Mouse (Mus musculus): Measurements from ENCODE around the gene Agbl4. TPM values are rescaled to one million over a fixed set of nuclear protein-coding genes. Genes with fewer than 3 reads are reported as not detected.

Agbl4 gene
- polyA plus RNA-seq, 1 experiment from 2014 or later = 3.5 TPM

- 96% methylated on average over 3 of the region's 3 CpGs for WGBS
- Histone ChIP-seq H3K9me3 (ENCODE audit: control insufficient read depth, low read length) (no peaks in the 10 kb centered on the region), H3K9ac (no peak overlapping the region), H3K4me3 (replicated peaks; ENCODE audit: low read length) (no peak overlapping the region), H3K4me2 (replicated peaks) (no peak overlapping the region), H3K27me3 (ENCODE audit: control insufficient read depth, insufficient read depth, low read length) (no peaks in the 10 kb centered on the region), H3K4me1 (replicated peaks; ENCODE audit: control insufficient read depth, insufficient read depth, low read length) (no peaks in the 10 kb centered on the region), H3K27ac (no peak overlapping the region), H3K36me3 (replicated peaks; ENCODE audit: control insufficient read depth, insufficient read depth) (no peaks in the 10 kb centered on the region)
- ATAC-seq (ENCODE audit: low FRiP score) (no peak), DNase-seq (ENCODE audit: low spot score) (no peak)
These were observed 669.9 kb downstream of the Agbl4 start for GRCm38 (mm10) chr4:111067330-111067729.

DNA sequence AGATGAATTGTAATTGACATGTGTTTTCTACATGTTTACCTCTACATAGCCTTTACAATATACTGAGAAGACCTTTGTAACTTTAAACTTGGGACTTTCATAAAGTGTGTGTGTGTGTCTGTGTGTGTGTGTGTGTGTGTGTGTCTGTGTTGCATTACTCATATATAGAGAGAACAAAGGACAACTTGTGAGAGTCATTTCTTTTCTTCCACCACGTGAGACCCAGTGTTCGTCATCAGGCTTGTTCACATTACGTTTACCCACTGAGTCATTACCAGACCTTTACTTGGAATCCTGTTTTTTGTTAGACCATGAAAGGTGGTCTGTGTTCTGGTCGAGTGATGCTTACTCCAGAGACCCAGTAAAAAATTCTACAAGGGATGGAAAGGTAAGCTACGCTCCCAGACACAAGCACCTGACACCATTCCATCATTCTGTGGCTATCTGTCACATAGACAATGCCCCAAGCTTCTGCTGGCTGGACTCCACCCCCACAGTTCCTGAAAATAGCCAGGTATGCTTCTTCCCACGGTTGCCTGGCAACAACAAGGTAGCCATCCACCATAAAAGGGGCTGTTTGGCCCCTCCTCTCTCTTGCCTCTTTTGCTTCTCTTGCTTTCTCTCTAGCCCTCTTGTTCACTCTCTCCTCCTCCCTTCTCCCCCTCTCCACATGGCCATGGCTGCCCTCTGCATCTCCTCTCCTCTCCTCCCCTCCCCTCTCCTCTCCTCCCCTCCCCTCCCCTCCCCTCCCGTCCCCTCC lies 676.5 kb downstream of the Agbl4 start:
- 65% methylated on average over 6 of the region's 7 CpGs for WGBS
- ATAC-seq (ENCODE audit: low FRiP score) (no peak), DNase-seq (ENCODE audit: low spot score) (no peak)

GRCm38 (mm10) chr4:111074701-111075154 lies 677.3 kb downstream of the Agbl4 start:
- H3K27ac ChIP-seq = no peak overlapping the region
- H3K4me2 ChIP-seq (replicated peaks) = no peak overlapping the region
- H3K4me1 ChIP-seq (replicated peaks; ENCODE audit: control insufficient read depth, insufficient read depth, low read length) = no peaks in the 10 kb centered on the region
- no peaks in the 10 kb centered on the region for H3K27me3 ChIP-seq (ENCODE audit: control insufficient read depth, insufficient read depth, low read length)
- DNase-seq (ENCODE audit: low spot score) = peak; percentile 35
- no peaks in the 10 kb centered on the region for H3K36me3 ChIP-seq (replicated peaks; ENCODE audit: control insufficient read depth, insufficient read depth)
- H3K9ac ChIP-seq = no peak overlapping the region
- no peaks in the 10 kb centered on the region for H3K9me3 ChIP-seq (ENCODE audit: control insufficient read depth, low read length)
- WGBS = 77% methylated on average over 6 of the region's 6 CpGs
- H3K4me3 ChIP-seq (replicated peaks; ENCODE audit: low read length) = no peak overlapping the region
- ATAC-seq (ENCODE audit: low FRiP score) = peak; percentile 31; the same call in 1 of the 2 replicates

More for the DNA sequence above, 676.5 kb downstream of the Agbl4 start:
- no peaks in the 10 kb centered on the region for H3K4me1 ChIP-seq (replicated peaks; ENCODE audit: control insufficient read depth, insufficient read depth, low read length)
- no peak overlapping the region for H3K27ac ChIP-seq
- no peak overlapping the region for H3K4me3 ChIP-seq (replicated peaks; ENCODE audit: low read length)
- no peak overlapping the region for H3K4me2 ChIP-seq (replicated peaks)
- no peaks in the 10 kb centered on the region for H3K36me3 ChIP-seq (replicated peaks; ENCODE audit: control insufficient read depth, insufficient read depth)
- H3K9ac ChIP-seq = no peak overlapping the region
- no peaks in the 10 kb centered on the region for H3K9me3 ChIP-seq (ENCODE audit: control insufficient read depth, low read length)
- no peaks in the 10 kb centered on the region for H3K27me3 ChIP-seq (ENCODE audit: control insufficient read depth, insufficient read depth, low read length)

DNA sequence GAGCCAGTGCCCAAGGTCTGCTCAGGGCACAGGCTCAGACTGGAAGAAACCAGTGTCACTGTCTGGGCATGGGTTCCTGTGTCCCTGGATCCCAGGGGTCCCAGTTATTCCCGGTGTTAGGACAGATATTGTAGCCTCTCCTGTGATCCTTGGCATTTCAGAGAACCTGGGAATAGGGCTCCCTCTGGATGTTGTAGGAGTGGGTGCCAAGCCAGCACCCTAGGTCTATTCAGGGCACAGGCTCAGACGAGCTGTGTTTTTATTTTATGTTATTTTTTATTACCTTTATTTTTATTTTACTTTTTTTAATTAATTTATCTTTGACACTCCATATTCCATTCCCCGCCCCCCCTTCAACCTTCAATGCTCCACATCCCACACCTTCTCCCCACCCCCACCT lies 680.3 kb downstream of the Agbl4 start:
- no peak overlapping the region for H3K9ac ChIP-seq
- H3K4me1 ChIP-seq (replicated peaks; ENCODE audit: control insufficient read depth, insufficient read depth, low read length) = no peaks in the 10 kb centered on the region
- ATAC-seq (ENCODE audit: low FRiP score) = no peak
- H3K4me2 ChIP-seq (replicated peaks) = no peak overlapping the region
- no peak for DNase-seq (ENCODE audit: low spot score)
- no peaks in the 10 kb centered on the region for H3K27me3 ChIP-seq (ENCODE audit: control insufficient read depth, insufficient read depth, low read length)
- no peak overlapping the region for H3K4me3 ChIP-seq (replicated peaks; ENCODE audit: low read length)
- 91% methylated on average over 3 of the region's 3 CpGs for WGBS
- no peak overlapping the region for H3K27ac ChIP-seq
- H3K36me3 ChIP-seq (replicated peaks; ENCODE audit: control insufficient read depth, insufficient read depth) = no peaks in the 10 kb centered on the region
- no peaks in the 10 kb centered on the region for H3K9me3 ChIP-seq (ENCODE audit: control insufficient read depth, low read length)

DNA sequence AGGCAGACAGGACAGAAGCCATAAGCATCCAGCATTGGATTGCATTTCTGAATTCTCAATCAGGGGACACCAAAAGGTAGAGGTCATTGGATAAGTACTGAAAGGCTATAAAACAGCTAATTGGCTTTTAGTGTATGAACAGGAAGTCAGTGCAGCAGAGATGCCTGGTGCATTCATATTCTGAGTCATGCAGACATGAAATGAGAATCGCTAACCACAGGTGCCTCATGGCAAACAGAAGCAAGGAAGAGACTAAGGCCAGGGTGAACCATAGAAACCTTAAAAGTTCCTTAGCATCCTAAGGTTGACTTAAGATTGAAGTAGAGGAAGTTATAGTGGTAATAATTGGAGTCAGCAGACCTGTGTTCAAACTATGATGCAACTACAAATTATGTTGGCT lies 687.9 kb downstream of the Agbl4 start:
- DNase-seq (ENCODE audit: low spot score) = no peak
- no peak overlapping the region for H3K27ac ChIP-seq
- no peaks in the 10 kb centered on the region for H3K4me1 ChIP-seq (replicated peaks; ENCODE audit: control insufficient read depth, insufficient read depth, low read length)
- H3K9ac ChIP-seq = no peak overlapping the region
- ATAC-seq (ENCODE audit: low FRiP score) = no peak
- H3K9me3 ChIP-seq (ENCODE audit: control insufficient read depth, low read length) = no peaks in the 10 kb centered on the region
- no peaks in the 10 kb centered on the region for H3K36me3 ChIP-seq (replicated peaks; ENCODE audit: control insufficient read depth, insufficient read depth)
- H3K4me3 ChIP-seq (replicated peaks; ENCODE audit: low read length) = no peak overlapping the region
- no peaks in the 10 kb centered on the region for H3K27me3 ChIP-seq (ENCODE audit: control insufficient read depth, insufficient read depth, low read length)
- WGBS = 90% methylated on average over 1 of the region's 1 CpGs
- H3K4me2 ChIP-seq (replicated peaks) = no peak overlapping the region

DNA sequence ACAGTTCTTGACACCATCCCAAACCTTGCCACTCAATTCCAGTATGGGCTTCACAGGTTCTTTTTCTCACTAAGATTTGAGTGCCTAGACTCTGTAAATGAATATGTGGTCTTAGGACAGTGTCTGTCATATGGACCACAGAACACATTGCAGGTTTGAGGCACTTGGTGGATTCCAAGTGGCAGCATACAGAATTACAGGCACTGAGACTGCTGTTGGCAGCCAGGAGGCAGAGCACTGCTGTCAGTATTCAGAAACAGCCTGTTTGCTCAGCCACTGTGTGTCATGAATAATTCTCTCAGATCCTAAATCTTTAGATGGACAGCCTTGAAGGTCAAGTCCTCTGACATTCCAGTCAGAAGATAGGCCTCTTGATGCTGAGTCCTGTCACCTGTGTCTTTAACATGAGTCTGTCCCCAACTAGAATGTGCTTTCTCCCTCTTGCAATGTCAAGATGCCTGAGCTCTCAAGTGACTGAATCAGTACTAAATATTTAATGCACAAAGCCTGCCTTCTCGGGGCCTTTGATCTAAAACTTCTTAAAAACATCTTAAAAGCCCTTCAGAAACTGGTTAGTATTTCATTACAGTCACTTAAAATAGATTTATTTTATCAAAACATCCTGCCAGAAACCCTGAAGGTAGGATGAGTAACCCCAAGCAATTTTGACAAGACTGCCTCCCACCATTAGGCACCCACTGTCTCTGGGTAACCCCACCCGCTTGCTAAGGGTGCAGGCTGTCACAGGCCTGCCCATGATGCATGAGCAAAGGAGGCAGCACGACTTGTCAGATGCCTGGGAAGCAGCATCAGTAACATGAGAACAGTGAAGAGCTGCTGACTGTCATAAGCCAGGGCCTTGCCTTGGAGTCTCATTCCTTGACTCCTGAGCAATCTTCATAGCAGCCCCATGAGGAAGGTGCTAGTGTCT lies 739.0 kb downstream of the Agbl4 start:
- no peak for ATAC-seq (ENCODE audit: low FRiP score)
- no peak overlapping the region for H3K27ac ChIP-seq
- no peak overlapping the region for H3K9ac ChIP-seq
- no peak for DNase-seq (ENCODE audit: low spot score)
- H3K4me3 ChIP-seq (replicated peaks; ENCODE audit: low read length) = no peak overlapping the region
- H3K4me1 ChIP-seq (replicated peaks; ENCODE audit: control insufficient read depth, insufficient read depth, low read length) = no peaks in the 10 kb centered on the region
- H3K36me3 ChIP-seq (replicated peaks; ENCODE audit: control insufficient read depth, insufficient read depth) = no peaks in the 10 kb centered on the region
- no peaks in the 10 kb centered on the region for H3K9me3 ChIP-seq (ENCODE audit: control insufficient read depth, low read length)
- 68% methylated on average over 3 of the region's 3 CpGs for WGBS
- H3K4me2 ChIP-seq (replicated peaks) = no peak overlapping the region
- H3K27me3 ChIP-seq (ENCODE audit: control insufficient read depth, insufficient read depth, low read length) = no peaks in the 10 kb centered on the region

DNA sequence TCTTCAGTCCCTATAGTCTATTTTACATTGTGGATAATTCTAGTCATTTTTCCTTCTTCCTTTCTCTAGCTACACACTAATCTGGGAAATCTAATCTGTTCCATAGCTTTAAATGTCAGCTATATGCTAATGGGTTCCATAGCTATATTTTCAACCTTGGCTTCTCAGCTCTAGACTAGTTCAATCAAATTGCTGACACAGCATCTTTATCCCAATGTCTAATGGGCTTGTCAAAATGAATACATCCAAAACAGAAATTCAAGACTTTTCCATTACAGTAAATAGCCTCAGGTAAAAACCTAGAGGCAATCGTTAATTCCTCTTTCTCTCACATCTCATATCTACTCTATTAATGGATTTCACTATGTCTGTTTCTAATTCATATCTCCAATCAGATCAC lies 750.3 kb downstream of the Agbl4 start:
- 88% methylated on average over 1 of the region's 1 CpGs for WGBS
- H3K4me1 ChIP-seq (replicated peaks; ENCODE audit: control insufficient read depth, insufficient read depth, low read length) = no peaks in the 10 kb centered on the region
- no peak overlapping the region for H3K9ac ChIP-seq
- no peak overlapping the region for H3K27ac ChIP-seq
- no peaks in the 10 kb centered on the region for H3K9me3 ChIP-seq (ENCODE audit: control insufficient read depth, low read length)
- no peaks in the 10 kb centered on the region for H3K27me3 ChIP-seq (ENCODE audit: control insufficient read depth, insufficient read depth, low read length)
- H3K36me3 ChIP-seq (replicated peaks; ENCODE audit: control insufficient read depth, insufficient read depth) = no peaks in the 10 kb centered on the region
- H3K4me2 ChIP-seq (replicated peaks) = no peak overlapping the region
- ATAC-seq (ENCODE audit: low FRiP score) (no peak), DNase-seq (ENCODE audit: low spot score) (no peak)
- no peak overlapping the region for H3K4me3 ChIP-seq (replicated peaks; ENCODE audit: low read length)

DNA sequence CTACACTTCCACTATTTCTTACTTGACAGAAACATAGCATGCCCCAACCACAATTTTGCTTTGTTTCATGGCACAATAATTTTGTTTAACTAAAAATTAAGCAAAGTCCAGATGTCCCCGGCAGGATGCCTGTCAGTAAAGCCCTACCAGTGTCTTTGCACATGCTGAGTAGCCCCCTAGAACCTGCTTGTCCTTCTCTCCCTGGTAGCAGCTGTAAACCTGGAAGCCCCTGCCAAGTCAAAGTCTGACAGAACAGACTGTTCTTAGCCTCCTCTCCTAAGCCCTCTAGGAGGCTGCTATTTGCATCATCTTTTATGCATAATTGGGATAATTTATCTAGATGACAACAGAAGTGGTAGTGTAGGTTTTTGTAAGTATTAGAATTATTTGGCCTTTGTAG lies 758.4 kb downstream of the Agbl4 start:
- Histone ChIP-seq H3K9ac (no peak overlapping the region), H3K9me3 (ENCODE audit: control insufficient read depth, low read length) (no peaks in the 10 kb centered on the region), H3K4me1 (replicated peaks; ENCODE audit: control insufficient read depth, insufficient read depth, low read length) (no peaks in the 10 kb centered on the region), H3K36me3 (replicated peaks; ENCODE audit: control insufficient read depth, insufficient read depth) (no peaks in the 10 kb centered on the region), H3K27ac (no peak overlapping the region), H3K4me2 (replicated peaks) (no peak overlapping the region), H3K4me3 (replicated peaks; ENCODE audit: low read length) (no peak overlapping the region), H3K27me3 (ENCODE audit: control insufficient read depth, insufficient read depth, low read length) (no peaks in the 10 kb centered on the region)
- DNase-seq (ENCODE audit: low spot score) (no peak), ATAC-seq (ENCODE audit: low FRiP score) (peak; percentile 66; the same call in 1 of the 2 replicates)
- WGBS = 61% methylated on average over 1 of the region's 1 CpGs

GRCm38 (mm10) chr4:111181478-111181877 lies 784.0 kb downstream of the Agbl4 start:
- WGBS = 90% methylated on average over 2 of the region's 2 CpGs
- no peaks in the 10 kb centered on the region for H3K9me3 ChIP-seq (ENCODE audit: control insufficient read depth, low read length)
- H3K36me3 ChIP-seq (replicated peaks; ENCODE audit: control insufficient read depth, insufficient read depth) = no peaks in the 10 kb centered on the region

More at GRCm38 (mm10) chr4:111181478-111181877, 784.0 kb downstream of the Agbl4 start:
- Histone ChIP-seq H3K4me3 (replicated peaks; ENCODE audit: low read length) (no peak overlapping the region), H3K4me2 (replicated peaks) (no peak overlapping the region), H3K27me3 (ENCODE audit: control insufficient read depth, insufficient read depth, low read length) (no peaks in the 10 kb centered on the region), H3K27ac (no peak overlapping the region), H3K9ac (no peak overlapping the region), H3K4me1 (replicated peaks; ENCODE audit: control insufficient read depth, insufficient read depth, low read length) (no peaks in the 10 kb centered on the region)
- no peak for DNase-seq (ENCODE audit: low spot score)
- ATAC-seq (ENCODE audit: low FRiP score) = no peak

All from hindbrain, embryonic 14.5 days (tissue).